Mouse (Mus musculus) bone marrow, adult 2 months (tissue): Measurements from ENCODE around the gene Pax4. TPM values are rescaled to one million over a fixed set of nuclear protein-coding genes. Genes with fewer than 3 reads are reported as not detected.

Source experiments
- H3K27ac ChIP-seq: fragments of 200-500 bp; 2 replicates; pipeline ENCODE4 v1.5.1; 2012; ENCODE audit warnings: low read depth, mild to moderate bottlenecking, control low read depth, inconsistent platforms, low read length; ENCODE audit not compliant: control insufficient read depth, poor library complexity, insufficient read depth
- H3K4me1 ChIP-seq: fragments of 200-500 bp; 2 replicates; pipeline ENCODE4 v1.6.1; 2011; ENCODE audit warnings: low read length; ENCODE audit not compliant: control insufficient read depth, insufficient read depth
- H3K4me3 ChIP-seq: fragments of 200-500 bp; replicated peaks from 2 replicates; pipeline ENCODE3; 2011; ENCODE audit warnings: mild to moderate bottlenecking, low read depth, low read length, control low read depth; ENCODE audit not compliant: control insufficient read depth
- CTCF ChIP-seq: fragments of 200-500 bp; IDR thresholded peaks from 2 replicates; pipeline ENCODE4 v1.5.1; 2011; ENCODE audit warnings: low read length, control low read depth; ENCODE audit not compliant: control insufficient read depth, insufficient read depth
- POLR2A ChIP-seq: fragments of 200-500 bp; IDR thresholded peaks from 2 replicates; pipeline ENCODE4 v1.6.1; 2011; ENCODE audit warnings: low read depth, mild to moderate bottlenecking, control low read depth, low read length, borderline replicate concordance; ENCODE audit not compliant: control insufficient read depth
- WGBS: fragments of 180-500 bp; shearing (Covaris S2); methylation state at CpG from one replicate; pipeline ENCODE4 v1.1.7; 2018; 5-methylcytosine and 5-hydroxymethylcytosine counted together
- polyA plus RNA-seq: library from polyadenylated mRNA; stranded (reverse); fragments of >200 nt; gene quantifications from 2 replicates; pipeline ENCODE4 v1.2.4, GENCODE M21; 2011; ENCODE audit warnings: low replicate concordance; ENCODE audit not compliant: missing spikeins, insufficient read depth, insufficient read length

Pax4 gene
- polyA plus RNA-seq, 1 experiment = not detected

GRCm38 (mm10) chr6:28422651-28423290 is 26.4 kb downstream of the Pax4 start:
- peak overlapping the region; percentile 30 for H3K4me3 ChIP-seq
- TF ChIP-seq POLR2A (no peak), CTCF (no peak)
- H3K27ac ChIP-seq = no peak overlapping the region
- H3K4me1 ChIP-seq = no peaks in the 10 kb centered on the region; the same call in none of the 2 replicates
- 66% methylated on average over 15 of the region's 15 CpGs for WGBS

GRCm38 (mm10) chr6:28421469-28422000 is 27.6 kb downstream of the Pax4 start:
- H3K4me1 ChIP-seq = no peaks in the 10 kb centered on the region; the same call in none of the 2 replicates
- 1% methylated on average over 27 of the region's 27 CpGs for WGBS
- peak overlapping the region; percentile 82 for H3K27ac ChIP-seq
- peak overlapping the region; percentile 80 for H3K4me3 ChIP-seq
- TF ChIP-seq CTCF = peak; percentile 83
- TF ChIP-seq POLR2A = peak; percentile 82; the same call in 1 of the 2 replicates

GRCm38 (mm10) chr6:28420865-28421264 is 28.3 kb downstream of the Pax4 start:
- peak overlapping the region; percentile 80 for H3K4me3 ChIP-seq
- H3K27ac ChIP-seq = peak overlapping the region; percentile 82
- no peaks in the 10 kb centered on the region; the same call in none of the 2 replicates for H3K4me1 ChIP-seq
- WGBS = 41% methylated on average over 13 of the region's 13 CpGs
- no peak for TF ChIP-seq CTCF
- no peak for TF ChIP-seq POLR2A

GRCm38 (mm10) chr6:28420361-28420760 is 28.8 kb downstream of the Pax4 start:
- WGBS = 76% methylated on average over 17 of the region's 17 CpGs
- H3K4me3 ChIP-seq = peak overlapping the region; percentile 17
- TF ChIP-seq CTCF (no peak), POLR2A (no peak)
- H3K27ac ChIP-seq = no peak overlapping the region
- no peaks in the 10 kb centered on the region; the same call in none of the 2 replicates for H3K4me1 ChIP-seq

GRCm38 (mm10) chr6:28419673-28420072 is 29.5 kb downstream of the Pax4 start:
- no peak for TF ChIP-seq POLR2A
- no peak for TF ChIP-seq CTCF
- Histone ChIP-seq H3K4me3 (no peak overlapping the region), H3K4me1 (no peaks in the 10 kb centered on the region; the same call in none of the 2 replicates), H3K27ac (no peak overlapping the region)
- 55% methylated on average over 2 of the region's 2 CpGs for WGBS

GRCm38 (mm10) chr6:28418449-28418848 is 30.7 kb downstream of the Pax4 start:
- H3K4me3 ChIP-seq = no peak overlapping the region
- 96% methylated on average over 14 of the region's 14 CpGs for WGBS
- no peak overlapping the region for H3K27ac ChIP-seq
- no peak for TF ChIP-seq POLR2A
- no peaks in the 10 kb centered on the region; the same call in none of the 2 replicates for H3K4me1 ChIP-seq

- no peak overlapping the region for H3K27ac ChIP-seq
- TF ChIP-seq POLR2A (no peak), CTCF (no peak)
- H3K4me3 ChIP-seq = no peak overlapping the region
- no peaks in the 10 kb centered on the region; the same call in none of the 2 replicates for H3K4me1 ChIP-seq
- 90% methylated on average over 4 of the region's 4 CpGs for WGBS
Measured at GRCm38 (mm10) chr6:28416981-28417380, 32.2 kb downstream of the Pax4 start.

- H3K4me3 ChIP-seq = no peak overlapping the region
- H3K27ac ChIP-seq = no peak overlapping the region
- TF ChIP-seq POLR2A (no peak), CTCF (no peak)
- H3K4me1 ChIP-seq = no peaks in the 10 kb centered on the region; the same call in 1 of the 2 replicates
- WGBS = 45% methylated on average over 2 of the region's 2 CpGs
Measured at GRCm38 (mm10) chr6:28411236-28411635, 37.9 kb downstream of the Pax4 start.

GRCm38 (mm10) chr6:28410053-28410452 is 39.1 kb downstream of the Pax4 start:
- Histone ChIP-seq H3K4me1 (no peaks in the 10 kb centered on the region), H3K27ac (no peak overlapping the region), H3K4me3 (no peak overlapping the region)
- TF ChIP-seq CTCF (no peak), POLR2A (no peak)
- WGBS = 35% methylated on average over 9 of the region's 9 CpGs
